Mouse (Mus musculus) neural tube, embryonic 15.5 days (tissue): ENCODE measurements at regions not wholly inside any gene's neighbourhood (a gene's known extent, or its start where the extent isn't known, plus 50 kb on each side); places are given as distances from the start of the nearest gene placed in this dataset.
A peak's percentile ranks its signal among the peaks of the same experiment; 100 is the strongest.

Source experiments
- ATAC-seq: fragments of 200-750 bp; cut with Nextera tagmentation; 2 replicates; pipeline ENCODE4 v1.8.0; 2017; ENCODE audit warnings: mild to moderate bottlenecking, moderate TSS enrichment, moderate library complexity; ENCODE audit not compliant: low FRiP score
- H3K27ac ChIP-seq: fragments of 300-500 bp; sonication (generic); replicated peaks from 2 replicates; pipeline ENCODE4 v1.5.1; 2015; ENCODE audit warnings: mild to moderate bottlenecking, inconsistent platforms
- H3K27me3 ChIP-seq: fragments of 300-500 bp; sonication (generic); replicated peaks from 2 replicates; pipeline ENCODE4 v1.6.1; 2015; ENCODE audit warnings: inconsistent platforms
- H3K36me3 ChIP-seq: fragments of 300-500 bp; sonication (generic); 2 replicates; pipeline ENCODE4 v1.6.1; 2015; ENCODE audit warnings: inconsistent platforms
- H3K4me1 ChIP-seq: fragments of 300-500 bp; sonication (generic); 2 replicates; pipeline ENCODE4 v1.6.1; 2015; ENCODE audit warnings: inconsistent platforms
- H3K4me2 ChIP-seq: fragments of 300-500 bp; sonication (generic); 2 replicates; pipeline ENCODE4 v1.6.1; 2015; ENCODE audit warnings: inconsistent platforms, mild to moderate bottlenecking, moderate library complexity
- H3K4me3 ChIP-seq: fragments of 300-500 bp; sonication (generic); replicated peaks from 2 replicates; pipeline ENCODE4 v1.5.1; 2015; ENCODE audit warnings: mild to moderate bottlenecking, inconsistent platforms
- H3K9ac ChIP-seq: fragments of 300-500 bp; sonication (generic); replicated peaks from 2 replicates; pipeline ENCODE4 v1.6.1; 2015; ENCODE audit warnings: mild to moderate bottlenecking, inconsistent platforms
- H3K9me3 ChIP-seq: fragments of 300-500 bp; sonication (generic); replicated peaks from 2 replicates; pipeline ENCODE4 v1.6.1; 2016; ENCODE audit warnings: inconsistent platforms
- WGBS: fragments of 180-500 bp; shearing (Covaris S2); methylation state at CpG from one replicate; pipeline ENCODE4 v1.1.7; 2015; ENCODE audit warnings: mixed read lengths; 5-methylcytosine and 5-hydroxymethylcytosine counted together

DNA sequence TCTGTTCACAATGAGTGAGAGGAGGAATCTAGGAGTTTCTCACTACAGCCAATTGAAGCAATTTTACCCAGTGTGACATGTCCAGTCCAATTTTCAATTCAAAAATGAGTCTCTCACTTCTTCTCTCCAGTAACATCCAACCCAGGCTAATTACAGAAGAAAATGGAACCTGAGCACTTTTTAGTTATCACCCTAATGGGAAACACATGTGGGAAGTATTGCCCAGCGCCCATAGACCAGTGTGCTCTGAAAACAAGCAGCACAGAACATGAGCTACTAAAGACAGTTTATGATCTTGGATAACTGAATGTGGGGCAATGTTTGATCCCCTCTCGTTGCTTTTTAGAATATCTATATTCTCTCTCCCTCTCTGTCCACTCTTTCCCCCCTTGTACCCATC, 70.5 kb upstream of the Efemp1 start:
- H3K27ac ChIP-seq, result no peak overlapping the region
- 74% methylated on average over 2 of the region's 2 CpGs for WGBS
- H3K4me1 ChIP-seq, result no peaks in the 10 kb centered on the region
- H3K36me3 ChIP-seq, result no peaks in the 10 kb centered on the region
- ATAC-seq, result no peak
- no peak overlapping the region for H3K4me3 ChIP-seq
- no peaks in the 10 kb centered on the region for H3K9me3 ChIP-seq
- H3K27me3 ChIP-seq, result no peaks in the 10 kb centered on the region
- H3K9ac ChIP-seq, result no peak overlapping the region
- no peak overlapping the region for H3K4me2 ChIP-seq

DNA sequence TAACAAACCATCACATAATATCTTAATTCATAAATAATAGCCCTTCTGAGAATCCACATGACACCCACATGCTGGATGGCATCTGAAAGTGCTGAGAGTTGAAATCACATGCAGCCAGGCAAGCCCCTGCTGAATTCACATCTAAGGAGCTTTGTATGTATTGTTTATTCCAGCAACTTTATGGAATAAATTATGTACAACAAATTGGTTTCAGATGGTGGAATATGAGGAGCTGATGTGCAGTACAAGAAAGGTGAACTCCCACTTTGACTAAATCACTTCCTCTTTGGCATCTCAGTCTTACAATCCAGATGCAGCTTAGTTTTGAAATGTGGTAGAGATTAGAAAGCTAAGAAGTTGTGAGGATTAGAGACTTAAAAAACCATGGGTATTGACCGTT, 82.2 kb upstream of the Efemp1 start:
- H3K4me3 ChIP-seq, result no peak overlapping the region
- no peak overlapping the region for H3K27ac ChIP-seq
- no peak overlapping the region for H3K9ac ChIP-seq
- no peaks in the 10 kb centered on the region for H3K4me1 ChIP-seq
- no peaks in the 10 kb centered on the region for H3K9me3 ChIP-seq
- H3K4me2 ChIP-seq, result no peak overlapping the region
- WGBS, result 89% methylated on average over 1 of the region's 1 CpGs
- no peaks in the 10 kb centered on the region for H3K27me3 ChIP-seq
- ATAC-seq, result no peak
- H3K36me3 ChIP-seq, result no peaks in the 10 kb centered on the region

DNA sequence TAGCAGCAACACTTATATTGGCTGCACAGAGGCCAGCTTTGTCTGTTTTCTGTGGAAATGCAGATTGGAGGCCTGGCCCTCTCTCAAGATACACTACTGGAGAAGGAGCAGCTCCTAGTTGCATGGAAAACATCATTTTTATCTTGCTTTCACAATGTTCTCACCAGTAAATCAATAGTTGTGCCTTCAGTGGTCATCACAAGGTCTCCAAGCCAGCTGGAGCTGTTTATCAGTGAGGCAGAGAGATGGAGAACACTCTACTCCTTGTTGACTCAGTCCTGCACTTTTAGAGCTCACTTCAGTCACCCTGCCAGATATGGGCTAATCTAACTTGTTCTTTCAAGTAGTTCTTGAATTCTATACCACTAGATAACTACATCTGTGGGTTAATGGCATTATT, 92.3 kb upstream of the Efemp1 start:
- H3K4me2 ChIP-seq, result no peak overlapping the region
- ATAC-seq, result no peak
- no peak overlapping the region for H3K4me3 ChIP-seq
- H3K27me3 ChIP-seq, result no peaks in the 10 kb centered on the region
- H3K36me3 ChIP-seq, result no peaks in the 10 kb centered on the region
- no peak overlapping the region for H3K27ac ChIP-seq
- no peaks in the 10 kb centered on the region for H3K9me3 ChIP-seq
- no peak overlapping the region for H3K9ac ChIP-seq
- no peaks in the 10 kb centered on the region for H3K4me1 ChIP-seq

DNA sequence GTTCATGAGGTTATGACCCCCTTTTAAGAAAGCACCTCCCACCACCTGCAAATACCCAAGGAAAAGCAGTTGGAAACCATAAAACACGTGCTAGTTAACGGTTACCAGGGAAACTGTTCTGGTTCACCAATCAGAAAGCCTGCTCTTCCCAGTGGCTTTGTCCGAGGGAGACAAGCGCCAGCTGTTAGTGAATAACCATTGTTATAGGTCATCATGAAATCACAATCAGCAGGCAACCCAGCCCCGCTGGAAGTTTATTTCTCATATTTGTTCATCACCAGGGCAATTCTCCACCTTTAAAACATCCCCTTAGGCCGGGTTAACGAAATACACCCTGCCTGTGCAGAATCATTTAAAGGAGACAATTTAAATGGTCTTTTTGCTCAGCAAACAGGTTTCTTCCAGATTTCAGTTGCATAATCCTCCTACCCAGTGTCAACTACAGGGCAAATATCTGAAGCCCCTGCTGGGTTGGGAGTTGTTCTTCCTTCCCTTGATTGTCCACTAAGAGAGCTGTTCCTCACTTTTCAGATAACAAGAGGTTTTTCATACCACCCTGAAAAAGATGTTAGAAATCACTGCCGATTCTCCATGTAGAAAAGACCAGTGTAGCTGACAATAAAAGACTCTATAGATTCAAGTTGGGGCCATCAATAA, 117.9 kb upstream of the Efemp1 start:
- Histone ChIP-seq H3K4me2 (peak overlapping the region; percentile 51), H3K4me3 (peak overlapping the region; percentile 30), H3K4me1 (peaks cover 10% of the 10 kb centered on the region), H3K9ac (peak overlapping the region; percentile 24; the same call in 1 of the 2 replicates), H3K27ac (peak overlapping the region; percentile 77), H3K9me3 (no peaks in the 10 kb centered on the region), H3K27me3 (0 out of 2 replicates have a peak, but pooled peaks cover 14% of the 10 kb centered on the region), H3K36me3 (no peaks in the 10 kb centered on the region)
- peak; percentile 96 for ATAC-seq
- under 1% methylated on average over 8 of the region's 8 CpGs for WGBS

DNA sequence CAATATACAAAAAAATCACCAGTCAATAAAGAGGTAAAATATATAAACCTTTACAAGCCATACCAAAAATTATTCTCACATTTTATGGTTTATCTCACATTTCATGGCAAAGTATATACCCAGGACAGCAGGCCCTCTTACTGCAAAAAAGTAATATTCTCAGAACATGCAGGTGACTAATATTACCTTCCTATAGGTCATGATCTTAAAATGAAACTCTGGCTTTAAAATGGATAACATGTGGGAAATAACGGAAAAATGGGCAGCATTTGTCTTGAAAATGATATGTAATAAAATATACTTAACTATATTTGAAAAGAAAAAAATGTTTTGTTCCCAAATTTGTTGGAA, 118.4 kb upstream of the Efemp1 start:
- Histone ChIP-seq H3K9me3 (no peaks in the 10 kb centered on the region), H3K4me2 (peak overlapping the region; percentile 51), H3K4me1 (peaks cover 10% of the 10 kb centered on the region), H3K4me3 (no peak overlapping the region), H3K27me3 (0 out of 2 replicates have a peak, but pooled peaks cover 14% of the 10 kb centered on the region), H3K36me3 (no peaks in the 10 kb centered on the region), H3K27ac (no peak overlapping the region), H3K9ac (no peak overlapping the region)
- ATAC-seq, result peak; percentile 39; the same call in 1 of the 2 replicates
- WGBS, result 10% methylated on average over 1 of the region's 1 CpGs

DNA sequence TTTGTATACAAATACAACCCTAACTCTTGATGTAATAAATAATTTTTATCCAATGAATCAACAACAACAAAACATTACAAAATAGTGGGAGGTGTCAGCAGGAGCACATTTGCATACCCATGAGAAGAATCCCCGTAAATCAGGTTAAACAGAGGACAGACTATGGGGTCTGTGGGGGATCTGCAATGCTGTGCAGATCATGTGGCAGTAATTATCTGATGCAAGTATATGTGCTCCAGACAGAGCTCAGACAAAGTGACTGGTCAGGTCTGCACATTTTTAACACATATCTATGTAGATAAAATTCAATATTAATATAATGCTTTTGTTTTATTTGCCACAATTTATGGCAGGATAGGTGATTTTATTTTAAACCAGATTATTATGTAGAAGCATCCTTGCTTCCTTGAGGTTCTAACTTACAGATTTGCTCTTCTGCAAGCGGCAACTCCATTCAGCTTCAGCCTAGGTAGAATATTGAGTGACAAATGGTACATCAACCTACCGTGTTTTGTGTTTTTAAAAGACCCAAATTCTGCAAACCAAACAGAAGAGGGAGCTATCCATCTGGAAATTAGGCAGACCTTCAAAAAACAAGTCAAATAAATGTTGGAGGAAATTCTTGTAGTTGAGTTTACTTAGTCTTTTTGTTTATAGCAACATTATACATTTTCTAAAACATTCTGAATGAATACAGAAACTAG, 119.0 kb upstream of the Efemp1 start:
- Histone ChIP-seq H3K9ac (no peak overlapping the region), H3K4me2 (no peak overlapping the region), H3K27me3 (0 out of 2 replicates have a peak, but pooled peaks cover 11% of the 10 kb centered on the region), H3K4me3 (no peak overlapping the region), H3K36me3 (no peaks in the 10 kb centered on the region), H3K9me3 (no peaks in the 10 kb centered on the region), H3K27ac (no peak overlapping the region), H3K4me1 (peaks cover 10% of the 10 kb centered on the region)
- ATAC-seq, result peak; percentile 45; the same call in 1 of the 2 replicates
- 24% methylated on average over 3 of the region's 3 CpGs for WGBS

DNA sequence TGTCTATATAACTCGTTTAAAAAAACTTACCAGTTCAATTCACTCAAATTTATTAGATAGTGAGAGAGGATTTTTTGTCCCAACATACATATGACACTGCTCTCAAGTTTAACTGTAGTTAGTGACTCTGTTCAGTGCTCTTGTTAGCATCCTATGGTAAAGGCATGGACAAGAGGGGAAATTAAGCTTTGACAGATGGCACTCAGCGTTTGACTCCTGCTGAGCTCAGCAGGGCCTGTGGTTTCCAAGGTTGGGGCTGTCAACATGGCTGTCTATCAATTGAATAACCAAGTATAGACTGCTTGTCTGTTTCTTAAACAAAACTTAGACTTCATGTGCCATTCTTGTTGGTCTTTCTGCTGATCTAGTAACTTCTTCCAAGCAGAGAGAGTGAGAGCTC, 122.9 kb upstream of the Efemp1 start:
- H3K9ac ChIP-seq, result no peak overlapping the region
- no peak overlapping the region for H3K27ac ChIP-seq
- peaks cover 5% of the 10 kb centered on the region for H3K4me1 ChIP-seq
- H3K4me3 ChIP-seq, result no peak overlapping the region
- no peaks in the 10 kb centered on the region for H3K36me3 ChIP-seq
- no peak overlapping the region for H3K4me2 ChIP-seq
- 0 out of 2 replicates have a peak, but pooled peaks cover 11% of the 10 kb centered on the region for H3K27me3 ChIP-seq
- WGBS, result 48% methylated on average over 2 of the region's 2 CpGs
- no peaks in the 10 kb centered on the region for H3K9me3 ChIP-seq
- no peak for ATAC-seq

DNA sequence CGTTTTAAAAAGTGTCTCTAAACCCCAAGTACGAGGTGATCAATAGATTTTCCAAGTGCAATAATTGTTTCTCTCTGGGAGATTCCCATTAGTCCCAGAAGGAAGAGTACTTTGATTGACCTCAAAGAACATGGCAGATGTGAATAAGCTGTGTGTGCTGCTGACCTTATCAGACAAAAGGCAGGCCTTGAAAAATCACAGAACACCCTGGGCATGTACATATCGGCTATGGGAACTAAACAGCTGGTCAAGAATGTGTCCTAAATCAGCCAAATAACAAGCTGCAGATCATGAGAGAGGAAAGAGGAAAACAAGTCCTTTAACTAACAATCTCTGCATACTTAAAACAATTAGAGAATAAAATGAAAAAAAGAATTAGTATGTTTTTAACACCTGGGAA, 125.4 kb upstream of the Ccdc85a start:
- H3K4me2 ChIP-seq, result no peak overlapping the region
- H3K9ac ChIP-seq, result no peak overlapping the region
- 74% methylated on average over 3 of the region's 3 CpGs for WGBS
- H3K9me3 ChIP-seq, result no peaks in the 10 kb centered on the region
- H3K4me3 ChIP-seq, result no peak overlapping the region
- no peaks in the 10 kb centered on the region for H3K4me1 ChIP-seq
- no peak for ATAC-seq
- no peaks in the 10 kb centered on the region for H3K36me3 ChIP-seq
- H3K27ac ChIP-seq, result no peak overlapping the region
- H3K27me3 ChIP-seq, result no peaks in the 10 kb centered on the region

DNA sequence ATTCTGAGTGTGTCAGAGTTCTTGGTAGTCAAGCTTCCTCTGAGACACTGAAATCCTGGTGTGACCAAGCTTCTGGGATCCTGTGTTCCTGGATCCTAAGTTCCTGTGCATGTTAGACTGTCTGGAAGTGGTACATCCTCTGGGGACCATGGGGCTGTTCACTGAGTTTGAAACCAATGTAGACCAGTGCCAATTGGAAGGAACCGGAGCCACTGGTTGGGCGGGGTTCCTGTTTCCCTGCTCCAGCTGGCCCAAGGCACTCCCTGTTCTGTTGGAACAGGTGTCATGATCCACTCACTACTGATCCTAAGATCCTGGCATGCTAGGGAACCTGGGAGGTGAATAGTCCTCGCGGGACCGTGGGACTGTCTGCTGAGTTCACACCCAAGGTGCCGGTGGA, 124.3 kb upstream of the Ccdc85a start:
- Histone ChIP-seq H3K27me3 (no peaks in the 10 kb centered on the region), H3K4me1 (no peaks in the 10 kb centered on the region), H3K27ac (no peak overlapping the region), H3K9ac (no peak overlapping the region), H3K9me3 (no peaks in the 10 kb centered on the region), H3K4me3 (no peak overlapping the region), H3K4me2 (no peak overlapping the region), H3K36me3 (no peaks in the 10 kb centered on the region)
- no peak for ATAC-seq
- WGBS, result 95% methylated on average over 6 of the region's 6 CpGs

DNA sequence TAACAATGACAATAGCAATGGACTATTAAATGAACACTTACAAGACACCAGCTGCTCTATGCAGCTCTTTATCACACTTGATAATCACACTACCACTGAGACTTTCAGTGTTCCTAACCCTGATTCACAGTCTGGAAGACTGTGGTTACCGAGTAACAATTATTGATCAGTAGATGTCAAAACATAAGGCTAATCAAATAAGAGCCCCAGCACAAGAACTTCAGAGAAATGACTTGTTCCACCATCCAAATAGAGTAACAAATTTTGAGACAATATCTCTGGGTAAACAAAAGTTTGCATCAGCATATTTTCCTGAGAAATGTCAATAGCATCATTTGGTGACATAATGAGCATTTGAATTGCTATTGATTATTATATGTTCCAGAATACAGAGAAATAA, 118.3 kb upstream of the Ccdc85a start:
- H3K4me3 ChIP-seq, result no peak overlapping the region
- peaks cover 6% of the 10 kb centered on the region; the same call in 1 of the 2 replicates for H3K4me1 ChIP-seq
- WGBS, result 90% methylated on average over 1 of the region's 1 CpGs
- H3K4me2 ChIP-seq, result no peak overlapping the region
- no peaks in the 10 kb centered on the region for H3K27me3 ChIP-seq
- H3K36me3 ChIP-seq, result no peaks in the 10 kb centered on the region
- ATAC-seq, result no peak
- H3K9me3 ChIP-seq, result no peaks in the 10 kb centered on the region
- H3K9ac ChIP-seq, result no peak overlapping the region
- H3K27ac ChIP-seq, result no peak overlapping the region

DNA sequence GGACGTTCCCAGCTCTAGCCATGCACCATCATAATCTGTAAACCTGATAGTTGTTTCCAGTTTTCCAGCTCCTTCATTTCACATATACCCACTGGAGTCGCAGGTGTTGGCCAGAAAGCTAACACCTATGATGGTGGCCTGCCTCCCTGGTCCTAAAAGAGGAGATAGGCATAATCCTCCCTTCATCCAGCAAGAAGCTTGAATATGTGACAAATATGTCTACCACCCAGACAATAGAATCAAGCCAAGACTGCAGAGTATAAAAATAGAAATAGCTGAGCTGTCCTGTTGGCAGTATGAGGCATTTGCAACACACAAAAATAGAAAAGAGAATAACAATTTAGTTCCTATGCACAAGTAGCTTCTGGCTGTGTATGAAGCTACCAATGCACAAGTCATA, 117.3 kb upstream of the Ccdc85a start:
- Histone ChIP-seq H3K27ac (no peak overlapping the region), H3K36me3 (no peaks in the 10 kb centered on the region), H3K9ac (no peak overlapping the region), H3K9me3 (no peaks in the 10 kb centered on the region), H3K4me2 (no peak overlapping the region), H3K27me3 (no peaks in the 10 kb centered on the region), H3K4me3 (no peak overlapping the region), H3K4me1 (peaks cover 6% of the 10 kb centered on the region; the same call in 1 of the 2 replicates)
- ATAC-seq, result no peak
- 90% methylated on average over 2 of the region's 2 CpGs for WGBS

DNA sequence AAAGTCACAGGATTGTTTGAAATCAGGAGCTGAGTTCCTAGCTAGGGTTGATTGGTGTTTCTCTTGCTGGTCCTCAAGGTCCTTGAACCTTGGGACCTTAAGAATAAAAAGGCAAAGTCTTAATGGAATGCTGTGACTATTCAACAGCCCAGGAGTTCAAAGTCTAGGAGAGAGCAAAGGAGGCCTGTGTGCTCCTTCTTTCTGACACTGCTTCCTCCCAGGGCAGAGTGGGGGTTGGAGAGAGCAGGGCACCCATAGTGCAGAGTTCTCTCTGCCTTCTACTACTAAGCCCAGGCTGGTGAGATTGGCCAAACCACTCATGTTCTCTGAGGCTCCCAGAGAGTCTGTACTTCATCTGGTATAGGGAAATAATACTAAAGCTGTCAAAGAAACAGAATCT, 115.6 kb upstream of the Ccdc85a start:
- ATAC-seq, result no peak
- no peaks in the 10 kb centered on the region for H3K9me3 ChIP-seq
- no peak overlapping the region for H3K4me2 ChIP-seq
- no peak overlapping the region for H3K27ac ChIP-seq
- no peaks in the 10 kb centered on the region for H3K36me3 ChIP-seq
- no peak overlapping the region for H3K4me3 ChIP-seq
- H3K4me1 ChIP-seq, result peaks cover 6% of the 10 kb centered on the region; the same call in 1 of the 2 replicates
- H3K9ac ChIP-seq, result no peak overlapping the region
- H3K27me3 ChIP-seq, result no peaks in the 10 kb centered on the region
